Mouse (Mus musculus): ENCODE results near the gene Rragb. TPM values are rescaled to one million over a fixed set of nuclear protein-coding genes. Genes with fewer than 3 reads are reported as not detected.
"Not testable (repeated sequence)": the region's sequence is repeated elsewhere in the genome, so short reads cannot be mapped to it uniquely, and the experiment has no call there.

The Rragb gene
- polyA plus RNA-seq (2015; fragmentation: Nextera tagmentation; extraction: Ambion mirVana) = 5.5 and 7.6 TPM in 2 replicates

- Histone ChIP-seq H3K27ac (peak within 1 kb of the TSS; percentile 54), H3K9me3 (replicated peaks) (no peaks in the 10 kb centered on the region), H3K27me3 (peaks cover 4% of the 10 kb centered on the region; the same call in 1 of the 2 replicates), H3K4me3 (peak within 1 kb of the TSS; percentile 51), H3K36me3 (ENCODE audit: poor library complexity, severe bottlenecking) (no peaks in the 10 kb centered on the region), H3K4me1 (no peaks in the 10 kb centered on the region), H3K4me2 (peak within 1 kb of the TSS; percentile 61), H3K9ac (peak within 1 kb of the TSS; percentile 61)
- 12% methylated on average over 47 of the region's 47 CpGs for WGBS
- peak; percentile 99 for ATAC-seq
These were observed at the start of gene Rragb for GRCm38 (mm10) chrX:153139734-153140515. Rragb (plus strand) TSS chrX:153139981.

GRCm38 (mm10) chrX:153118486-153118885 is 21.3 kb upstream of the Rragb start, which contains the start of gene Foxr2:
Foxr2 (plus strand) TSS chrX:153118786.
- Histone ChIP-seq H3K4me3 (no peak within 1 kb of the TSS), H3K27me3 (no peaks in the 10 kb centered on the region), H3K9ac (no peak within 1 kb of the TSS), H3K27ac (no peak within 1 kb of the TSS), H3K4me1 (no peaks in the 10 kb centered on the region), H3K4me2 (no peak within 1 kb of the TSS), H3K9me3 (replicated peaks) (no peaks in the 10 kb centered on the region), H3K36me3 (ENCODE audit: poor library complexity, severe bottlenecking) (no peaks in the 10 kb centered on the region)
- no peak for ATAC-seq
- 6% methylated on average over 2 of the region's 3 CpGs for WGBS

GRCm38 (mm10) chrX:153119013-153119412 is 20.8 kb upstream of the Rragb start:
- Histone ChIP-seq H3K4me3 (no peak overlapping the region), H3K4me2 (no peak overlapping the region), H3K9me3 (replicated peaks) (no peaks in the 10 kb centered on the region), H3K36me3 (ENCODE audit: poor library complexity, severe bottlenecking) (no peaks in the 10 kb centered on the region), H3K27ac (no peak overlapping the region), H3K9ac (no peak overlapping the region), H3K4me1 (no peaks in the 10 kb centered on the region), H3K27me3 (no peaks in the 10 kb centered on the region)
- ATAC-seq = no peak
- WGBS = 45% methylated on average over 2 of the region's 2 CpGs

GRCm38 (mm10) chrX:153142656-153143055 is 2.9 kb downstream of the Rragb start:
- peaks cover 4% of the 10 kb centered on the region; the same call in 1 of the 2 replicates for H3K27me3 ChIP-seq
- 59% methylated on average over 3 of the region's 3 CpGs for WGBS
- ATAC-seq = no peak

GRCm38 (mm10) chrX:153151766-153152165 is 12.0 kb downstream of the Rragb start:
- H3K4me1 ChIP-seq = no peaks in the 10 kb centered on the region
- 22% methylated on average over 1 of the region's 1 CpGs for WGBS
- no peaks in the 10 kb centered on the region; the same call in 1 of the 2 replicates for H3K27me3 ChIP-seq
- no peaks in the 10 kb centered on the region for H3K9me3 ChIP-seq (replicated peaks)
- no peak overlapping the region for H3K4me3 ChIP-seq
- H3K36me3 ChIP-seq (ENCODE audit: poor library complexity, severe bottlenecking) = no peaks in the 10 kb centered on the region
- no peak overlapping the region for H3K4me2 ChIP-seq
- H3K27ac ChIP-seq = no peak overlapping the region
- H3K9ac ChIP-seq = no peak overlapping the region
- no peak for ATAC-seq

More at GRCm38 (mm10) chrX:153142656-153143055, 2.9 kb downstream of the Rragb start:
- H3K4me1 ChIP-seq = no peaks in the 10 kb centered on the region
- no peaks in the 10 kb centered on the region for H3K9me3 ChIP-seq (replicated peaks)
- no peak overlapping the region for H3K4me2 ChIP-seq
- no peak overlapping the region for H3K4me3 ChIP-seq
- H3K27ac ChIP-seq = no peak overlapping the region
- no peaks in the 10 kb centered on the region for H3K36me3 ChIP-seq (ENCODE audit: poor library complexity, severe bottlenecking)
- no peak overlapping the region for H3K9ac ChIP-seq

- Histone ChIP-seq H3K36me3 (ENCODE audit: poor library complexity, severe bottlenecking) (no peaks in the 10 kb centered on the region), H3K27ac (no peak overlapping the region), H3K4me1 (no peaks in the 10 kb centered on the region), H3K4me2 (no peak overlapping the region), H3K4me3 (no peak overlapping the region), H3K9me3 (replicated peaks) (no peaks in the 10 kb centered on the region), H3K9ac (no peak overlapping the region), H3K27me3 (no peaks in the 10 kb centered on the region)
- 48% methylated on average over 3 of the region's 3 CpGs for WGBS
- ATAC-seq = no peak
These were observed 15.5 kb downstream of the Rragb start for GRCm38 (mm10) chrX:153155322-153155721.

GRCm38 (mm10) chrX:153174786-153175185 is 35.0 kb downstream of the Rragb start:
- Histone ChIP-seq H3K4me2 (no peak overlapping the region), H3K4me1 (no peaks in the 10 kb centered on the region), H3K9me3 (replicated peaks) (no peaks in the 10 kb centered on the region), H3K27ac (no peak overlapping the region), H3K36me3 (ENCODE audit: poor library complexity, severe bottlenecking) (no peaks in the 10 kb centered on the region), H3K4me3 (no peak overlapping the region), H3K27me3 (no peaks in the 10 kb centered on the region), H3K9ac (no peak overlapping the region)
- ATAC-seq = no peak
- 3% methylated on average over 1 of the region's 1 CpGs for WGBS

GRCm38 (mm10) chrX:153182221-153182620 is 42.4 kb downstream of the Rragb start:
- Histone ChIP-seq H3K4me3 (no peak overlapping the region), H3K9ac (no peak overlapping the region), H3K4me1 (no peaks in the 10 kb centered on the region), H3K4me2 (no peak overlapping the region), H3K27me3 (no peaks in the 10 kb centered on the region), H3K9me3 (replicated peaks) (no peaks in the 10 kb centered on the region), H3K27ac (no peak overlapping the region), H3K36me3 (ENCODE audit: poor library complexity, severe bottlenecking) (no peaks in the 10 kb centered on the region)
- 88% methylated on average over 2 of the region's 2 CpGs for WGBS
- no peak for ATAC-seq

GRCm38 (mm10) chrX:153199185-153199584 is 59.4 kb downstream of the Rragb start:
- H3K4me1 ChIP-seq; H3K4me2 ChIP-seq; H3K9ac ChIP-seq; H3K9me3 ChIP-seq (replicated peaks); H3K36me3 ChIP-seq (ENCODE audit: poor library complexity, severe bottlenecking); H3K27me3 ChIP-seq; H3K27ac ChIP-seq; H3K4me3 ChIP-seq; ATAC-seq: not testable (repeated sequence)
- 85% methylated on average over 2 of the region's 2 CpGs for WGBS

- Histone ChIP-seq H3K36me3 (ENCODE audit: poor library complexity, severe bottlenecking) (no peaks in the 10 kb centered on the region), H3K4me1 (no peaks in the 10 kb centered on the region), H3K9me3 (replicated peaks) (no peaks in the 10 kb centered on the region), H3K27me3 (no peaks in the 10 kb centered on the region), H3K27ac (no peak overlapping the region), H3K4me2 (no peak overlapping the region), H3K4me3 (no peak overlapping the region), H3K9ac (no peak overlapping the region)
- WGBS = 70% methylated on average over 1 of the region's 1 CpGs
- ATAC-seq = no peak
These were observed 71.3 kb downstream of the Rragb start for GRCm38 (mm10) chrX:153211101-153211500.

Measured in forebrain, embryonic 13.5 days (tissue).